Mouse (Mus musculus): ENCODE data around the gene Tmem189. TPM values are rescaled to one million over a fixed set of nuclear protein-coding genes. Genes with fewer than 3 reads are reported as not detected.

Tmem189 gene
- total and polyA plus RNA-seq, 3 experiments, result 17.5 to 38.8 (median 20.1) TPM

DNA sequence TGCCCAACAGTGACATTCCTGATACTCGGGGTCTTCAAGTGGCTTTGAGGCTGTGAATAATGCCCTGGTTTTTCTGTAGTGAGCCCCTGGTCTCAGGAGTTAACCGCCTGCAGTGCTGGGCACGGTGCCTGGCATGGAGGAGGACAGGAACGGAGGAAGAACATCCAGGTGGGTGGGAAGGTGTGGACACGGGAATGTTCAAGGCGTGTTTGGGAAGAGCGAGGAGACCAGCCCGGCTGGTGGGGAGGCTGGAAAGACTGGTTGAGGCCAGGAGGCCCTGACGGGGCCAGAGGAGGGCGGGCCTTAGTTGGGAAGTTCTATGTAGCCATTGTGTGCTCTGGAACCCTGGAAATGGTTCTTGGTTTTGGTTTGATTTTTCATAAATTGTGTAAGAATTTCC, 36.3 kb upstream of the Tmem189 start:
- no peak for TF ChIP-seq CTCF (IDR thresholded peaks at IDR 0.05; ENCODE audit: low read depth, low read length)
- TF ChIP-seq TAL1 (conservative IDR thresholded peaks at IDR 0.05; ENCODE audit: low read depth, low read length), result no peak
- TF ChIP-seq GATA2 (IDR thresholded peaks at IDR 0.05; ENCODE audit: borderline replicate concordance, low read depth, low read length), result no peak
- TF ChIP-seq GATA1 (IDR thresholded peaks at IDR 0.05; ENCODE audit: borderline replicate concordance, low read length), result no peak
- no peak for TF ChIP-seq POLR2AphosphoS5 (IDR thresholded peaks at IDR 0.05; ENCODE audit: insufficient replicate concordance, low read depth, low read length)
- H3K4me3 ChIP-seq (ENCODE audit: low read depth, low read length), result no peak overlapping the region
- H3K4me1 ChIP-seq (ENCODE audit: insufficient read depth, low read depth, low read length), result peaks cover 35% of the 10 kb centered on the region
- H3K36me3 ChIP-seq (replicated peaks), result no peaks in the 10 kb centered on the region
- H3K9me3 ChIP-seq (replicated peaks), result no peaks in the 10 kb centered on the region
- ATAC-seq (ENCODE audit: extremely low read depth, insufficient number of reproducible peaks, low FRiP score, poor library complexity, severe bottlenecking), result no peak
- peaks cover 98% of the 10 kb centered on the region for H3K27me3 ChIP-seq (ENCODE audit: insufficient read depth, low read length)
- no peak for DNase-seq (ENCODE audit: low spot score)

DNA sequence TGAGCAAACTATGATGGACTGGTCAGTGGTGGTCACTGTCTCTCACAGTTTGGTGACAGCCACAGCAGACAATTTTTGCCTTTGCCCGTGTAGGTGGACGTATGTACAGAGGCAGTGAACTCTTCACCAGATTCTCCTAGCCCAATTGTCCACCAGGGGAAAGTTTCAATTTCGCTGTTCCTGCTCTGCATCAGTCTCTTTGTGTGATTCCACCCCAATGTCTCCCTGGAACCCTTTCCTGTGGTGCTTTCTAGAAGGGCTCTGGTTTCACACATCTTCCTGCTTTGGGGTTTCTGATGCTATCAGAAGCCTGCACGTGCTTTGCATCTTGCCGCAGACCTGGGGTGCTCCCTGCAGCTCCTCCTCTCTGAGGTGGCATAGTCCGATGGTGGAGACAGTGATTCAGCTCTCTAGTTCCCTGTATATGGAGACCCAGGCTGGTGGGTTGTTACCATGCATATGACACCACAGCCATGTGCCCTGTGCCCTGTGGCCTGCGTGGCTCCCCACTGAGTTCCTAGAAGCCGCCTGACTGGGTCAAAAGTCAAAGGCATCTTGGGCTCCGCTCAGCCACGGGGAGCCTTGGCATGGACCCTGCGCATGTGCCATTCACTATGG, 34.1 kb upstream of the Tmem189 start:
- TF ChIP-seq CTCF (IDR thresholded peaks at IDR 0.05; ENCODE audit: low read depth, low read length) (no peak), GATA2 (IDR thresholded peaks at IDR 0.05; ENCODE audit: borderline replicate concordance, low read depth, low read length) (no peak), POLR2AphosphoS5 (IDR thresholded peaks at IDR 0.05; ENCODE audit: insufficient replicate concordance, low read depth, low read length) (no peak), TAL1 (conservative IDR thresholded peaks at IDR 0.05; ENCODE audit: low read depth, low read length) (no peak), GATA1 (IDR thresholded peaks at IDR 0.05; ENCODE audit: borderline replicate concordance, low read length) (no peak)
- Histone ChIP-seq H3K27me3 (ENCODE audit: insufficient read depth, low read length) (peaks cover 95% of the 10 kb centered on the region), H3K4me3 (ENCODE audit: low read depth, low read length) (no peak overlapping the region), H3K36me3 (replicated peaks) (no peaks in the 10 kb centered on the region), H3K9me3 (replicated peaks) (no peaks in the 10 kb centered on the region), H3K4me1 (ENCODE audit: insufficient read depth, low read depth, low read length) (peaks cover 35% of the 10 kb centered on the region)
- ATAC-seq (ENCODE audit: extremely low read depth, insufficient number of reproducible peaks, low FRiP score, poor library complexity, severe bottlenecking), result peak; percentile 45; the same call in 1 of the 2 replicates
- no peak for DNase-seq (ENCODE audit: low spot score)

DNA sequence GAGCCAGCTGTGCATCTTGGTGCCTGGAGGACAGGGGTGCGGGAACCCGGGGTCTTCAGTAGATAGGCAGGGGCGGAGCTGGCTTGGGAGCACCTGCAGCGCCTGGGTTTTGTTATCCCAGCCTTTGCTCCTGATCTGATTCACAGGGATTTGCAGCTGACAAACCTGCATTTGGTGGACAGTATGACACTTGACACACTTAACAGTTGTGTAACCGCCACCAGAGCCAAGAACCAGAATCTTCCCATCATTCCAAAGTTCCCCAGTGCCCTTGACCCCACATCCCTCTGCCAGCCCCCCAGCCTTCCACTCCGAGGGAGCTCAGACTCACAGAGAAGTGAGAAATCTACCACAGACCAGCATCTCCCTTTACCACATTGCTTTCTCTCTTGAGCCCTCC, 32.9 kb upstream of the Tmem189 start:
- peaks cover 88% of the 10 kb centered on the region for H3K27me3 ChIP-seq (ENCODE audit: insufficient read depth, low read length)
- peaks cover 35% of the 10 kb centered on the region for H3K4me1 ChIP-seq (ENCODE audit: insufficient read depth, low read depth, low read length)
- TF ChIP-seq GATA2 (IDR thresholded peaks at IDR 0.05; ENCODE audit: borderline replicate concordance, low read depth, low read length), result no peak
- TF ChIP-seq POLR2AphosphoS5 (IDR thresholded peaks at IDR 0.05; ENCODE audit: insufficient replicate concordance, low read depth, low read length), result no peak
- TF ChIP-seq CTCF (IDR thresholded peaks at IDR 0.05; ENCODE audit: low read depth, low read length), result no peak
- TF ChIP-seq TAL1 (conservative IDR thresholded peaks at IDR 0.05; ENCODE audit: low read depth, low read length), result no peak
- TF ChIP-seq GATA1 (IDR thresholded peaks at IDR 0.05; ENCODE audit: borderline replicate concordance, low read length), result no peak
- H3K36me3 ChIP-seq (replicated peaks), result no peaks in the 10 kb centered on the region
- DNase-seq (ENCODE audit: low spot score) (no peak), ATAC-seq (ENCODE audit: extremely low read depth, insufficient number of reproducible peaks, low FRiP score, poor library complexity, severe bottlenecking) (no peak)
- H3K9me3 ChIP-seq (replicated peaks), result no peaks in the 10 kb centered on the region
- H3K4me3 ChIP-seq (ENCODE audit: low read depth, low read length), result no peak overlapping the region

DNA sequence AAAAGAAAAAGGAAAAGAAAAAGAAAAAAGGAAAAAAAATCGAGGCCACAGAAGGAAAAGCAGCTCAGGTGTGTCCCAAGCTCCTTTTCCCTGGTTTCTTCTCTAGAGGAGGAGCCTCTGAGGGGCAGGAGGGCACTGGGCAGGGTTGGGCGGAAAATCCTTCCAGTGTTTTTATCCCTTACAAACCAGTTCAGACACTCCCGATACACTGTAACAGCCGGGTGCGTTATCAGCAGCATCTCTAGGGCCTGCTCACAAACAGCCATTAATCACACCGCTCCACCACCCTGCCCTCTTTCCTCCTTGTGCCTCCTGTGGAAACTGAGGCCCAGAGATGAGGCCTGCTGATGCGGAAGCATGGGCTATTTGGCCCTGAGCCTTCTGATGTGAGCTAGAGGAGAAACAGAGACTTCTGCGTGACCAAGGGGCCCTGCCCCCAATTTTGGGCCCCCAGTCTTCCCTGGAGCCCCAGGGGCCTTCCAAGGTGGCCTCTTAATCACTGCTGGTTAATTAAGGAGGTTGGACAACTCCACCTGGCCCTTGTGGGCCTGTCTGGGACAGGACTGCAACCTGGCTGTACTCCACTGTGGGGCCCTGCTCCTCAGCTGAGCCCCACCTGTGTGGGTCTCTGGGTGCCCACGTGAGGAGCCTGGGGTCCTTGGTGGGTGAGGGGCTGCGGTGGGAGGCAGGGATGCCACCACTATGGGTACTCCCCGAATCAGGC, 31.7 kb upstream of the Tmem189 start:
- H3K36me3 ChIP-seq (replicated peaks), result no peaks in the 10 kb centered on the region
- H3K9me3 ChIP-seq (replicated peaks), result no peaks in the 10 kb centered on the region
- H3K4me1 ChIP-seq (ENCODE audit: insufficient read depth, low read depth, low read length), result peaks cover 41% of the 10 kb centered on the region
- no peak overlapping the region for H3K4me3 ChIP-seq (ENCODE audit: low read depth, low read length)
- no peak for TF ChIP-seq CTCF (IDR thresholded peaks at IDR 0.05; ENCODE audit: low read depth, low read length)
- no peak for TF ChIP-seq GATA1 (IDR thresholded peaks at IDR 0.05; ENCODE audit: borderline replicate concordance, low read length)
- TF ChIP-seq POLR2AphosphoS5 (IDR thresholded peaks at IDR 0.05; ENCODE audit: insufficient replicate concordance, low read depth, low read length), result no peak
- TF ChIP-seq GATA2 (IDR thresholded peaks at IDR 0.05; ENCODE audit: borderline replicate concordance, low read depth, low read length), result no peak
- TF ChIP-seq TAL1 (conservative IDR thresholded peaks at IDR 0.05; ENCODE audit: low read depth, low read length), result no peak
- peaks cover 79% of the 10 kb centered on the region for H3K27me3 ChIP-seq (ENCODE audit: insufficient read depth, low read length)
- DNase-seq (ENCODE audit: low spot score) (no peak), ATAC-seq (ENCODE audit: extremely low read depth, insufficient number of reproducible peaks, low FRiP score, poor library complexity, severe bottlenecking) (no peak)

DNA sequence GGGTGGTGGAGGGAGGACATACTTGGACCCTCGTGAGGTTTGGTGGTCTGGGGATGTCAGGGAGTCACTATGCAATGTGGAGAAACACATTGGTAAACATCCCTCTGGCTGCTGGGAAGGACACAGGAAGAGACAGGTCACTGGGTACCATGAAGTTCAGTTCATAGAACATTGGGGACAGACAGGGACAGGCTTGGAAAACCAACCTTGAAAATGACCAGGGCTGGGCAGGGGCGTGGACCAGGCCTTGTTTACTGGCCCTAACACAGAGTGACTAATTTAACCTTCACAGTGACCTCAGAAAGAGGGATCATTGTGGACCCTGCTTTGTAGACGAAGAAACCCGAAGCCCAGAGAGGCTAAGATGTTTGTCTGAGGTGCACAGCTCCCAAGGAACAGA, 29.9 kb upstream of the Tmem189 start:
- no peak for TF ChIP-seq CTCF (IDR thresholded peaks at IDR 0.05; ENCODE audit: low read depth, low read length)
- no peak for TF ChIP-seq POLR2AphosphoS5 (IDR thresholded peaks at IDR 0.05; ENCODE audit: insufficient replicate concordance, low read depth, low read length)
- TF ChIP-seq TAL1 (conservative IDR thresholded peaks at IDR 0.05; ENCODE audit: low read depth, low read length), result no peak
- no peak for TF ChIP-seq GATA2 (IDR thresholded peaks at IDR 0.05; ENCODE audit: borderline replicate concordance, low read depth, low read length)
- no peak for TF ChIP-seq GATA1 (IDR thresholded peaks at IDR 0.05; ENCODE audit: borderline replicate concordance, low read length)
- ATAC-seq (ENCODE audit: extremely low read depth, insufficient number of reproducible peaks, low FRiP score, poor library complexity, severe bottlenecking) (no peak), DNase-seq (ENCODE audit: low spot score) (no peak)
- Histone ChIP-seq H3K27me3 (ENCODE audit: insufficient read depth, low read length) (peaks cover 71% of the 10 kb centered on the region), H3K4me1 (ENCODE audit: insufficient read depth, low read depth, low read length) (peaks cover 50% of the 10 kb centered on the region), H3K4me3 (ENCODE audit: low read depth, low read length) (no peak overlapping the region), H3K9me3 (replicated peaks) (no peaks in the 10 kb centered on the region), H3K36me3 (replicated peaks) (no peaks in the 10 kb centered on the region)

DNA sequence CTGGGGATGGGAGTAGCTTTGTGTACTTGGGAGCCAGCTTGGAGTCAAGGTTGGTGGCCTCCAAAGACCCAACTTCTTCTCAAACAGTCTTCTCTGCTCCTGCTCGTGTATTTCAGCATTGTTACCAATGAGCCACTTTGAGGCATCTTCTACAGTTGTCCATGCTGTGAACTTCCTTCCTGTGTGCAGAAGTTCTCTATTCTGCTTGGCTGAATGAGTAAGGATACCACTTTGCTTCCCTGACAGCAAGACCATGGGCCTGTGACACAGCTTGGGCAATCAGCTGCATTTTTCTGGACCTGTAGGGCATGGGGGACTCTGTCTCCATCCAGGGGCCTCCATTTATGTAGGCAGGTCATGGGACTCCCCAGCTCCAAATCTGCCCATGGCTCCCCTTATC, 27.6 kb upstream of the Tmem189 start:
- DNase-seq (ENCODE audit: low spot score) (no peak), ATAC-seq (ENCODE audit: extremely low read depth, insufficient number of reproducible peaks, low FRiP score, poor library complexity, severe bottlenecking) (no peak)
- Histone ChIP-seq H3K9me3 (replicated peaks) (peaks cover 3% of the 10 kb centered on the region), H3K27me3 (ENCODE audit: insufficient read depth, low read length) (peaks cover 51% of the 10 kb centered on the region), H3K4me3 (ENCODE audit: low read depth, low read length) (no peak overlapping the region), H3K36me3 (replicated peaks) (no peaks in the 10 kb centered on the region), H3K4me1 (ENCODE audit: insufficient read depth, low read depth, low read length) (peaks cover 48% of the 10 kb centered on the region)
- TF ChIP-seq GATA1 (IDR thresholded peaks at IDR 0.05; ENCODE audit: borderline replicate concordance, low read length), result no peak
- TF ChIP-seq TAL1 (conservative IDR thresholded peaks at IDR 0.05; ENCODE audit: low read depth, low read length), result no peak
- no peak for TF ChIP-seq POLR2AphosphoS5 (IDR thresholded peaks at IDR 0.05; ENCODE audit: insufficient replicate concordance, low read depth, low read length)
- no peak for TF ChIP-seq CTCF (IDR thresholded peaks at IDR 0.05; ENCODE audit: low read depth, low read length)
- TF ChIP-seq GATA2 (IDR thresholded peaks at IDR 0.05; ENCODE audit: borderline replicate concordance, low read depth, low read length), result no peak
